Mouse (Mus musculus) thymus, adult 2 months (tissue): ENCODE measurements at regions not wholly inside any gene's neighbourhood (a gene's known extent, or its start where the extent isn't known, plus 50 kb on each side); places are given as distances from the start of the nearest gene placed in this dataset.

Experiments used
- CTCF ChIP-seq: fragments of 200-500 bp; IDR thresholded peaks from 2 replicates; pipeline ENCODE4 v1.5.1; 2012; ENCODE audit warnings: mild to moderate bottlenecking, control low read depth, low read length, moderate library complexity, borderline replicate concordance; ENCODE audit not compliant: control insufficient read depth, poor library complexity, insufficient read depth; ENCODE audit errors: extremely low read depth
- POLR2A ChIP-seq: fragments of 200-500 bp; IDR thresholded peaks from 2 replicates; pipeline ENCODE4 v1.6.1; 2012; ENCODE audit warnings: mild to moderate bottlenecking, low read length, control low read depth, moderate library complexity; ENCODE audit not compliant: control insufficient read depth, poor library complexity, insufficient read depth; ENCODE audit errors: extremely low read depth

GRCm38 (mm10) chr4:55735453-55735852 lies 203.2 kb upstream of the Klf4 start:
- TF ChIP-seq POLR2A (no peak), CTCF (no peak)
